ENCODE assay signal across 22 mouse cellular contexts in the genomic region with DNA sequence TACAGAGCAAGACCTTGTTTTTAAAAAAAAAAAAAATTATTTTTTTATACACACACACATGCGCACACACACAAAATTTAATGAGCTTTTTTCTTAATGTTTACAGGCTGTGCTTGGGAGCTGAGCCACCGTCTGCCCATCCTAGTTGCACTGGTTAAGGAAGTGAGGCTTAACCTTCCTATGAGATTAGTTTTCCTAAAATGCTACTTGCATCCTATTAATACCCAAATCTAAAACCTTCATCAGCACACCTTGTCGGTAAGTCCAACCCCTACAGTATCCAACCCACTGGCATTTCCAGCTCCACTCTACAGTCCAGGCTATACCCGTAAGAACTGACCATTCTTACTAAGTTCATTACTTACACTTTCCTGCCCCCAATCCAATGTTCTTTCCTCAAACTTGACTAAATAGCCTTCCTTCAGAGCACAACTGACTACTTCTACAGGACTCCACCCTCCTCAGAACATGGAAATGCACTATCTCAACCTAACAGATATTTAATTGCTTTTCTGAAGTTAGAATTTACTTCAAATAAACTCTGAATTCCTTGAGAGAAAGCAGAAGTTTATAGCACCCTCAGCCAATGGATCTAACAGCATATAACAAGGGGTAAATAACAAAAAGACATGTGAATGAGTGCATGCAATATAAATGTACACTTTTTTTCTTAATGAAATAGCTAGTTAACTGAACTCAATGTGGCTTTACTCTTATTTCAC. TPM values are rescaled to one million over a fixed set of nuclear protein-coding genes. Genes with fewer than 3 reads are reported as not detected.
DNase-seq lines count a peak whose midpoint lies in the region; ATAC-seq and TF ChIP-seq lines count a peak whose summit lies in the region.
"Had no signal": no experiment of that assay in that cellular context is flagged by ENCODE, and none has a peak within 500 bp of the region (broad histone marks: within the 10 kb centered on the region; RNA-seq: fewer than 3 reads in every experiment).

No protein-coding gene starts in this region.

- WGBS in lung, embryonic 14.5 days: 74% methylated on average over 4 of the region's 4 CpGs
- 84% methylated on average over 4 of the region's 4 CpGs for WGBS in lung, postnatal 0 days
- 46% methylated on average over 4 of the region's 4 CpGs for WGBS in liver, embryonic 16.5 days (ENCODE audit: insufficient replicate concordance)

- no peak for TF ChIP-seq EP300 in lung, postnatal 0 days (IDR thresholded peaks at IDR 0.05)

- H3K36me3 ChIP-seq in lung, embryonic 14.5 days (ENCODE audit: insufficient read depth): no peaks in the 10 kb centered on the region
- no peaks in the 10 kb centered on the region for H3K36me3 ChIP-seq in lung, postnatal 0 days (ENCODE audit: insufficient read depth, low read length)
- H3K36me3 ChIP-seq in G1E (replicated peaks): peaks cover 29% of the 10 kb centered on the region
- H3K36me3 ChIP-seq in erythroblast, embryonic 14.5 days (ENCODE audit: control insufficient read depth): peaks cover 31% of the 10 kb centered on the region
- H3K36me3 ChIP-seq in liver, embryonic 16.5 days (ENCODE audit: control insufficient read depth, insufficient read depth): peaks cover 8% of the 10 kb centered on the region; the same call in 1 of the 2 replicates
- H3K36me3 ChIP-seq: heart, embryonic 15.5 days; hindbrain, embryonic 15.5 days; midbrain, embryonic 15.5 days had no signal

- H3K4me1 ChIP-seq in lung, embryonic 14.5 days (ENCODE audit: insufficient read depth): peaks cover 10% of the 10 kb centered on the region; the same call in 1 of the 2 replicates
- no peaks in the 10 kb centered on the region; the same call in 1 of the 2 replicates for H3K4me1 ChIP-seq in lung, postnatal 0 days (ENCODE audit: insufficient read depth, low read depth, low read length)
- H3K4me1 ChIP-seq in G1E (ENCODE audit: insufficient read depth, low read depth, low read length): peaks cover 49% of the 10 kb centered on the region
- H3K4me1 ChIP-seq in erythroblast, embryonic 14.5 days (ENCODE audit: control insufficient read depth): peaks cover 68% of the 10 kb centered on the region
- H3K4me1 ChIP-seq in liver, embryonic 16.5 days (ENCODE audit: control insufficient read depth, low read depth, low read length): peaks cover 45% of the 10 kb centered on the region

- no peak for ATAC-seq in lung, embryonic 14.5 days (ENCODE audit: insufficient read depth)
- ATAC-seq in lung, postnatal 0 days: no peak
- 0 out of 2 replicates have a peak, but pooled peaks have one; percentile 10 for ATAC-seq in G1E (ENCODE audit: extremely low read depth, insufficient number of reproducible peaks, low FRiP score, poor library complexity, severe bottlenecking)
- no peak for ATAC-seq in liver, embryonic 16.5 days (ENCODE audit: low read depth)
- ATAC-seq: activated CD4-positive, CD25-positive, alpha-beta regulatory T cell, adult 4 months; CD4-positive, CD25-positive, alpha-beta regulatory T cell, adult 4 months; midbrain, embryonic 15.5 days had no signal

- H3K9me3 ChIP-seq in lung, embryonic 14.5 days (ENCODE audit: low read depth, low read length): no peaks in the 10 kb centered on the region
- H3K9me3 ChIP-seq in lung, postnatal 0 days (ENCODE audit: low read length): no peaks in the 10 kb centered on the region
- H3K9me3 ChIP-seq in G1E (replicated peaks): peaks cover 14% of the 10 kb centered on the region
- H3K9me3 ChIP-seq in erythroblast, embryonic 14.5 days (ENCODE audit: control insufficient read depth, low read length): no peaks in the 10 kb centered on the region
- H3K9me3 ChIP-seq in liver, embryonic 16.5 days (replicated peaks; ENCODE audit: control insufficient read depth, low read length): no peaks in the 10 kb centered on the region
- H3K9me3 ChIP-seq: embryonic facial prominence, embryonic 10.5 days; forebrain, embryonic 12.5 days; heart, embryonic 15.5 days; hindbrain, embryonic 15.5 days; limb, embryonic 15.5 days; midbrain, embryonic 15.5 days had no signal

- H3K27me3 ChIP-seq in lung, embryonic 14.5 days (ENCODE audit: insufficient read depth, low read length): no peaks in the 10 kb centered on the region
- H3K27me3 ChIP-seq in lung, postnatal 0 days (replicated peaks; ENCODE audit: insufficient read depth, low read length): no peaks in the 10 kb centered on the region
- no peaks in the 10 kb centered on the region for H3K27me3 ChIP-seq in G1E (ENCODE audit: insufficient read depth, low read length)
- no peaks in the 10 kb centered on the region for H3K27me3 ChIP-seq in erythroblast, embryonic 14.5 days (ENCODE audit: control insufficient read depth)
- no peaks in the 10 kb centered on the region for H3K27me3 ChIP-seq in liver, embryonic 16.5 days (ENCODE audit: control insufficient read depth, insufficient read depth, low read depth, low read length)
- H3K27me3 ChIP-seq: forebrain, embryonic 12.5 days; heart, embryonic 15.5 days; hindbrain, embryonic 15.5 days; limb, embryonic 15.5 days; midbrain, embryonic 15.5 days had no signal

- no peak for TF ChIP-seq CTCF in lung, embryonic 14.5 days (IDR thresholded peaks at IDR 0.05; ENCODE audit: low read depth)
- TF ChIP-seq CTCF in lung, postnatal 0 days (IDR thresholded peaks at IDR 0.05): no peak
- TF ChIP-seq CTCF in G1E (IDR thresholded peaks at IDR 0.05; ENCODE audit: low read depth, low read length): no peak

- no peak overlapping the region for H3K4me3 ChIP-seq in lung, embryonic 14.5 days (ENCODE audit: low read depth, low read length)
- no peak overlapping the region for H3K4me3 ChIP-seq in lung, postnatal 0 days (ENCODE audit: low read depth, low read length)
- H3K4me3 ChIP-seq in G1E (ENCODE audit: low read depth, low read length): peak overlapping the region; percentile 57
- peak overlapping the region; percentile 98 for H3K4me3 ChIP-seq in erythroblast, embryonic 14.5 days (replicated peaks)
- H3K4me3 ChIP-seq in liver, embryonic 16.5 days (ENCODE audit: low read depth, low read length): peak overlapping the region; percentile 50
- H3K4me3 ChIP-seq: forebrain, embryonic 12.5 days; gastrocnemius, adult 2 months; heart, embryonic 15.5 days; hindbrain, embryonic 15.5 days; left cerebral cortex, adult 2 months; limb, embryonic 15.5 days; midbrain, embryonic 15.5 days had no signal

- no peak overlapping the region for H3K27ac ChIP-seq in lung, embryonic 14.5 days (ENCODE audit: low read depth)
- no peak overlapping the region for H3K27ac ChIP-seq in lung, postnatal 0 days (ENCODE audit: low read length)
- H3K27ac ChIP-seq in liver, embryonic 16.5 days (ENCODE audit: low read length): peak overlapping the region; percentile 83
- H3K27ac ChIP-seq: embryonic facial prominence, embryonic 10.5 days; forebrain, embryonic 12.5 days; hindbrain, embryonic 15.5 days; left cerebral cortex, adult 2 months; limb, embryonic 15.5 days; midbrain, embryonic 15.5 days; stomach, postnatal 0 days had no signal

- no peak overlapping the region for H3K9ac ChIP-seq in lung, embryonic 14.5 days
- no peak overlapping the region for H3K9ac ChIP-seq in lung, postnatal 0 days (replicated peaks; ENCODE audit: low read depth)
- peak overlapping the region; percentile 53 for H3K9ac ChIP-seq in liver, embryonic 16.5 days (ENCODE audit: low read depth, low read length)
- H3K9ac ChIP-seq: heart, embryonic 15.5 days; hindbrain, embryonic 15.5 days; limb, embryonic 15.5 days; midbrain, embryonic 15.5 days had no signal

- DNase-seq in lung, embryonic 14.5 days: no peak
- no peak for DNase-seq in lung, postnatal 0 days (ENCODE audit: low spot score)
- DNase-seq in G1E (ENCODE audit: low spot score): no peak
- DNase-seq in embryo, embryonic 10 days (ENCODE audit: low spot score): no peak
- no peak for DNase-seq in adrenal gland, postnatal 25 days
- DNase-seq: adrenal gland, postnatal 10 days; cerebellum, adult 8-10 months; gastrocnemius, adult 2 months; heart, postnatal 4 days; kidney, adult 2 months had no signal

- peak overlapping the region; percentile 41; the same call in 1 of the 2 replicates for H3K4me2 ChIP-seq in lung, embryonic 14.5 days
- no peak overlapping the region for H3K4me2 ChIP-seq in lung, postnatal 0 days (replicated peaks; ENCODE audit: low read depth, low read length)
- H3K4me2 ChIP-seq in liver, embryonic 16.5 days (ENCODE audit: low read depth, low read length): peak overlapping the region; percentile 79
- H3K4me2 ChIP-seq: forebrain, embryonic 12.5 days; heart, embryonic 15.5 days; hindbrain, embryonic 15.5 days; limb, embryonic 15.5 days; midbrain, embryonic 15.5 days had no signal

RNA-seq across cellular contexts. Expression of a gene that starts 3.5 kb away (rescaled TPM):
- 98.1 and 99.2 TPM in 2 replicates for polyA plus RNA-seq in lung, embryonic 14.5 days (2014; fragmentation: Nextera tagmentation; extraction: Ambion mirVana)
- polyA plus RNA-seq in lung, postnatal 0 days (2015; fragmentation: Nextera tagmentation; extraction: Ambion mirVana): 54.2 and 56.3 TPM in 2 replicates
- total RNA-seq in G1E (2014; fragmentation: Nextera tagmentation) (88.7 and 110 TPM in 2 replicates), G1E (2017) (194 and 216 TPM in 2 replicates)
- 61.6 and 76.8 TPM in 2 replicates for polyA plus RNA-seq in G1E (2012)
- 13.0 and 18.4 TPM in 2 replicates for polyA plus RNA-seq in erythroblast, embryonic 14.5 days (2012)
- 82.5 and 86.5 TPM in 2 replicates for polyA plus RNA-seq in liver, embryonic 16.5 days (2015; fragmentation: Nextera tagmentation; extraction: Ambion mirVana)
- 111 and 128 TPM in 2 replicates for total RNA-seq in adrenal gland, postnatal 25 days (2021)

RNA-seq across cellular contexts. Expression of a gene that starts 31.9 kb away (rescaled TPM):
- polyA plus RNA-seq in lung, embryonic 14.5 days (2014; fragmentation: Nextera tagmentation; extraction: Ambion mirVana): 202 and 207 TPM in 2 replicates
- polyA plus RNA-seq in lung, postnatal 0 days (2015; fragmentation: Nextera tagmentation; extraction: Ambion mirVana): 149 and 165 TPM in 2 replicates
- total RNA-seq in G1E (2014; fragmentation: Nextera tagmentation): 92.3 and 106 TPM in 2 replicates
- 128 and 130 TPM in 2 replicates for total RNA-seq in G1E (2017)
- 67.8 and 76.2 TPM in 2 replicates for polyA plus RNA-seq in G1E (2012)
- 7.9 and 9.4 TPM in 2 replicates for polyA plus RNA-seq in erythroblast, embryonic 14.5 days (2012)
- polyA plus RNA-seq in liver, embryonic 16.5 days (2015; fragmentation: Nextera tagmentation; extraction: Ambion mirVana): 91.7 and 107 TPM in 2 replicates
- 95.9 and 99.6 TPM in 2 replicates for total RNA-seq in adrenal gland, postnatal 25 days (2021)

RNA-seq across cellular contexts. Expression of a gene that starts 47.0 kb away (rescaled TPM):
- polyA plus RNA-seq in lung, embryonic 14.5 days (2014; fragmentation: Nextera tagmentation; extraction: Ambion mirVana): 25.8 and 26.7 TPM in 2 replicates
- polyA plus RNA-seq in lung, postnatal 0 days (2015; fragmentation: Nextera tagmentation; extraction: Ambion mirVana): 10.1 and 12.7 TPM in 2 replicates
- total RNA-seq in G1E (2014; fragmentation: Nextera tagmentation) (31.2 and 31.6 TPM in 2 replicates), G1E (2017) (33.9 and 41.2 TPM in 2 replicates)
- polyA plus RNA-seq in G1E (2012): 7.9 and 10.4 TPM in 2 replicates
- 0.20 and 0.30 TPM in 2 replicates for polyA plus RNA-seq in erythroblast, embryonic 14.5 days (2012)
- 4.2 and 4.3 TPM in 2 replicates for polyA plus RNA-seq in liver, embryonic 16.5 days (2015; fragmentation: Nextera tagmentation; extraction: Ambion mirVana)
- 29.4 and 33.1 TPM in 2 replicates for total RNA-seq in adrenal gland, postnatal 25 days (2021)

Comparison
In these comparisons a context has a peak if more than half of its experiments do, and no peak if none do; other contexts are left out.
1. H3K4me3 ChIP-seq: peak in G1E (single experiment), erythroblast, embryonic 14.5 days (single experiment) and liver, embryonic 16.5 days (single experiment); none in lung, embryonic 14.5 days (single experiment) and lung, postnatal 0 days (single experiment).